Mouse (Mus musculus): ENCODE data around the gene Atg14. TPM values are rescaled to one million over a fixed set of nuclear protein-coding genes. Genes with fewer than 3 reads are reported as not detected.

The Atg14 gene
- polyA plus RNA-seq, 2 experiments, result 3.7 to 5.9 TPM

DNA sequence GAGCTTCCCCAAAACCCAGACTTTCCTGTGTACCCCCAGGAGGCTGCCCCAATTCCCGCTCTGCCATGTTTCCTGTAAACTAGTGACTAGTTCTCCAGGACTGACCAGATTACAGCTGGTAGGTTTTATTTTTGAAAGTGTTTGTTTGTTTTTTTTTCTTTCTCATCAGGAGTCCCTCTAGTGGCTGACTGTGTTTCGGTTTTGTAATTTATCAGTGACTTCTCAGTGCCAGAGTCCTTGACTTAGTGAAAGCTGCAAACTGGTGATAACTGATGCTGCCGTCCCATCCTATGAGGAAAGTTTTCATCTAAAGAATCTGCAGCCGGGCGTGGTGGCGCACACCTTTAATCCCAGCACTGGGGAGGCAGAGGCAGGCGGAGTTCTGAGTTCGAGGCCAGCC lies 54.8 kb downstream of the Atg14 start:
- Histone ChIP-seq H3K4me2 (ENCODE audit: low read depth) (peak overlapping the region; percentile 59), H3K36me3 (replicated peaks; ENCODE audit: control insufficient read depth, insufficient read depth, low read depth) (peaks cover 13% of the 10 kb centered on the region), H3K9ac (replicated peaks) (peak overlapping the region; percentile 62), H3K27ac (peak overlapping the region; percentile 95), H3K4me3 (ENCODE audit: insufficient read depth in 1 of 2, low read depth in 2 of 2, low read length in 2 of 2) (peak overlapping the region in 1 of 2 experiments; percentile 15; a peak in 1 of 4 replicates), H3K9me3 (ENCODE audit: control insufficient read depth, low read length) (no peaks in the 10 kb centered on the region), H3K27me3 (ENCODE audit: control insufficient read depth, insufficient read depth, low read length) (no peaks in the 10 kb centered on the region), H3K4me1 (replicated peaks; ENCODE audit: control insufficient read depth in 2 of 2, insufficient read depth in 2 of 2, low read length in 1 of 2) (peaks cover 67 to 73% of the 10 kb centered on the region in 2 experiments)
- peak; percentile 89 to 95 (median 91) for DNase-seq (ENCODE audit: low read depth in 3 of 3, low spot score in 3 of 3)
- WGBS (ENCODE audit: insufficient replicate concordance), result 25% methylated on average over 8 of the region's 8 CpGs
- ATAC-seq (ENCODE audit: insufficient read depth), result peak; percentile 89
- TF ChIP-seq CTCF (IDR thresholded peaks at IDR 0.05; ENCODE audit: low read depth), result peak; percentile 64
- TF ChIP-seq EP300 (IDR thresholded peaks at IDR 0.05; ENCODE audit: low read depth), result peak; percentile 93

DNA sequence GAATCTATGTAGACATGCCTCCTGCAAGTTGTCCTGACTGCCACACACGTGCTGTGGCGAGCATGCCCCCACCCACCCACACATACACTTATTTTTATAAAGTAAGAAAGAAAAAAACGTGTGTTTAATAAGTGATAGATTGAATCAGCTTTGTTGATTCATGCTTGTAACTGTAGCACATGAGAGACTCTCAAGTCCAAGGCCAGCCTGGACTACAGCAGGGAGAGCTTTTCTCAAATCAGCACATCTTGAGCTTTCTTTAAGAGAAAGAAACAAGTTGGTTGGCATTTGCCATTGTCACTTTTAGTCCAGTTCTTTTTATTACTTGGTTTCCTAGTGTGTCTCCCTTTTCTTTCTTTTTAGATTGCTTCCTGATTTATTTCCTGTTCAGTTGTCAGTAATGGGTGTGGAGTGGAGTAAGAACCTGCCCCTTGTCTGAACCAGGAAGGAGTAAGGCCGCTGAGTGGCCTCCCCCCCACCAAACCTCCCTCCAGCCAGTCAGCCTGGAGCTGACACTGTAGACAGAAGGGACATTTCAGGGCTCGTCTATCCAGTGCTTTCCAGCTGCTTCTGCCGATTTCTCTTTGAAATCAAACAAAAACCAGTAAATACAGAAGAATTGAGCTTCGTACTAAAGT lies 55.5 kb downstream of the Atg14 start:
- peak overlapping the region; percentile 95 for H3K27ac ChIP-seq
- no peak for TF ChIP-seq CTCF (IDR thresholded peaks at IDR 0.05; ENCODE audit: low read depth)
- H3K9me3 ChIP-seq (ENCODE audit: control insufficient read depth, low read length), result no peaks in the 10 kb centered on the region
- DNase-seq (ENCODE audit: low read depth in 3 of 3, low spot score in 3 of 3) (no peak), ATAC-seq (ENCODE audit: insufficient read depth) (peak; percentile 42; the same call in 1 of the 2 replicates)
- peaks cover 60 to 66% of the 10 kb centered on the region in 2 experiments for H3K4me1 ChIP-seq (replicated peaks; ENCODE audit: control insufficient read depth in 2 of 2, insufficient read depth in 2 of 2, low read length in 1 of 2)
- H3K36me3 ChIP-seq (replicated peaks; ENCODE audit: control insufficient read depth, insufficient read depth, low read depth), result peaks cover 13% of the 10 kb centered on the region
- peak overlapping the region in 1 of 2 experiments; percentile 15; a peak in 2 of 4 replicates for H3K4me3 ChIP-seq (ENCODE audit: insufficient read depth in 1 of 2, low read depth in 2 of 2, low read length in 2 of 2)
- 32% methylated on average over 7 of the region's 7 CpGs for WGBS (ENCODE audit: insufficient replicate concordance)
- H3K4me2 ChIP-seq (ENCODE audit: low read depth), result peak overlapping the region; percentile 59
- H3K9ac ChIP-seq (replicated peaks), result peak overlapping the region; percentile 62
- no peaks in the 10 kb centered on the region for H3K27me3 ChIP-seq (ENCODE audit: control insufficient read depth, insufficient read depth, low read length)

GRCm38 (mm10) chr14:47513606-47514005 lies 56.8 kb downstream of the Atg14 start:
- H3K4me1 ChIP-seq (replicated peaks; ENCODE audit: control insufficient read depth in 2 of 2, insufficient read depth in 2 of 2, low read length in 1 of 2), result peaks cover 47 to 54% of the 10 kb centered on the region in 2 experiments
- no peaks in the 10 kb centered on the region for H3K9me3 ChIP-seq (ENCODE audit: control insufficient read depth, low read length)
- peaks cover 13% of the 10 kb centered on the region for H3K36me3 ChIP-seq (replicated peaks; ENCODE audit: control insufficient read depth, insufficient read depth, low read depth)
- H3K4me3 ChIP-seq (ENCODE audit: insufficient read depth in 1 of 2, low read depth in 2 of 2, low read length in 2 of 2), result no peak overlapping the region
- H3K4me2 ChIP-seq (ENCODE audit: low read depth), result no peak overlapping the region
- no peak overlapping the region for H3K9ac ChIP-seq (replicated peaks)
- 84% methylated on average over 3 of the region's 3 CpGs for WGBS (ENCODE audit: insufficient replicate concordance)
- TF ChIP-seq EP300 (IDR thresholded peaks at IDR 0.05; ENCODE audit: low read depth) (no peak), CTCF (IDR thresholded peaks at IDR 0.05; ENCODE audit: low read depth) (no peak)
- ATAC-seq (ENCODE audit: insufficient read depth), result no peak
- H3K27ac ChIP-seq, result peak overlapping the region; percentile 35
- DNase-seq (ENCODE audit: low read depth in 3 of 3, low spot score in 3 of 3), result no peak
- no peaks in the 10 kb centered on the region for H3K27me3 ChIP-seq (ENCODE audit: control insufficient read depth, insufficient read depth, low read length)

GRCm38 (mm10) chr14:47510244-47510643 lies 60.2 kb downstream of the Atg14 start:
- Histone ChIP-seq H3K4me3 (ENCODE audit: insufficient read depth in 1 of 2, low read depth in 2 of 2, low read length in 2 of 2) (no peak overlapping the region), H3K27ac (no peak overlapping the region), H3K9ac (replicated peaks) (no peak overlapping the region), H3K36me3 (replicated peaks; ENCODE audit: control insufficient read depth, insufficient read depth, low read depth) (peaks cover 9% of the 10 kb centered on the region), H3K27me3 (ENCODE audit: control insufficient read depth, insufficient read depth, low read length) (no peaks in the 10 kb centered on the region), H3K9me3 (ENCODE audit: control insufficient read depth, low read length) (no peaks in the 10 kb centered on the region), H3K4me2 (ENCODE audit: low read depth) (no peak overlapping the region), H3K4me1 (replicated peaks; ENCODE audit: control insufficient read depth in 2 of 2, insufficient read depth in 2 of 2, low read length in 1 of 2) (peaks cover 21 to 29% of the 10 kb centered on the region in 2 experiments)
- DNase-seq (ENCODE audit: low read depth in 3 of 3, low spot score in 3 of 3), result no peak
- no peak for TF ChIP-seq CTCF (IDR thresholded peaks at IDR 0.05; ENCODE audit: low read depth)
- TF ChIP-seq EP300 (IDR thresholded peaks at IDR 0.05; ENCODE audit: low read depth), result no peak
- 85% methylated on average over 4 of the region's 4 CpGs for WGBS (ENCODE audit: insufficient replicate concordance)
- ATAC-seq (ENCODE audit: insufficient read depth), result no peak

DNA sequence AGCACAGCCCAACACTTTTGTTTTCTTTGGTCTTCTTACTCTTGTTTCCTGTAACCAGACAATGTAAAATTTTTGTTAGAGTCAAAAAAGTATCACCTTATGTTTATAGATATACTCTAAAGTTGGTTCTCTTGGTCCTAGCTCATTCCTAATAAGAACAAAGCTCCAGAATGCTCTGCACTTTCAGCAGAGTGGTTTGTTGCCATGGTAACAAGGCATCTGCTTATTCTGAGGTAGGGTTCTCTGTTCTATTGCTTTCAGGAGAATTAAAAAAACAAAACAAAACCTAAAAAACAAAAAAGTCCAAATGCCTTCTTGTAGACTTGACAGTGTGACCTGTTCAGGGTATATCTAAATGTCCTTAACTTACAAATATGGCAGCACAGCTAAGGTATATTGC lies 62.4 kb downstream of the Atg14 start:
- H3K27ac ChIP-seq, result no peak overlapping the region
- H3K36me3 ChIP-seq (replicated peaks; ENCODE audit: control insufficient read depth, insufficient read depth, low read depth), result peaks cover 3% of the 10 kb centered on the region; the same call in 1 of the 2 replicates
- no peak for TF ChIP-seq CTCF (IDR thresholded peaks at IDR 0.05; ENCODE audit: low read depth)
- no peak for TF ChIP-seq EP300 (IDR thresholded peaks at IDR 0.05; ENCODE audit: low read depth)
- H3K9ac ChIP-seq (replicated peaks), result no peak overlapping the region
- H3K27me3 ChIP-seq (ENCODE audit: control insufficient read depth, insufficient read depth, low read length), result no peaks in the 10 kb centered on the region
- no peak overlapping the region for H3K4me2 ChIP-seq (ENCODE audit: low read depth)
- ATAC-seq (ENCODE audit: insufficient read depth), result no peak
- no peak overlapping the region for H3K4me3 ChIP-seq (ENCODE audit: insufficient read depth in 1 of 2, low read depth in 2 of 2, low read length in 2 of 2)
- H3K4me1 ChIP-seq (replicated peaks; ENCODE audit: control insufficient read depth in 2 of 2, insufficient read depth in 2 of 2, low read length in 1 of 2), result peaks cover 9 to 12% of the 10 kb centered on the region in 2 experiments
- no peak for DNase-seq (ENCODE audit: low read depth in 3 of 3, low spot score in 3 of 3)
- H3K9me3 ChIP-seq (ENCODE audit: control insufficient read depth, low read length), result no peaks in the 10 kb centered on the region
